Mouse (Mus musculus): Measurements from ENCODE around the gene Maneal.

Gene Maneal

DNA sequence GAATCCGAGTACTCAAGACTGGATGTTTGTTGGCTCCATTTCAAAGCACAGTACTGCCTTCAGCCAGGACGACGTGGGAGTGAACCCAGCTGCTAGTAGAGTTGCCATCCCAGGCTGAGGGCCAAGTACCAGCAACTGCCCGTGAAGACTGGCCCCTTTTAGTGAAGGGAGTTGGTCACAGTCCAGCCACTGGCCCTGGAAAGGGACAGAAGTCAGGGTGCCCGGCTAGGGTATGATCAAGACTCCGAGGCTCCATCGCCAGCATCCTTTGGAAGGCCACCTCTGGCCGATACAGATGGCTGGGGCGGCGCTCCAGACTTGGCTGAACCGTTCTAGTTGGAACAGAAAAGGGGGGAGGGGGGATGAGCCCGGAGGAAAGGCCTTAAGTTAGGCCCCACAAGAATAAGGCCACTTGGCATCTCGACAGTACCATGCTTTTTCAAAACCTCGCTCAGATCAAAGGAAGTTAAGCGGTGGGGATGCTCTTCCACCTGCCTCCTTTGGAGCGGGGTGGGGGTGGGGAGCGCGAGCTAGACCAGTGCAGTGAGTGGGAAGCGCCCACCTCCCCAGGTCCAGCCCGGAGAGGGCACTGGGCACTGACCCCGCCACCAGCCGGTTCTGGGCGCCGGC, 12.2 kb downstream of the Maneal start:
- peak; percentile 47 to 55 for DNase-seq (ENCODE audit: low spot score in 2 of 2)

- DNase-seq (ENCODE audit: low spot score in 2 of 2): peak; percentile 81 to 87
Measured at GRCm38 (mm10) chr4:124847573-124847972, 14.4 kb downstream of the Maneal start.

DNA sequence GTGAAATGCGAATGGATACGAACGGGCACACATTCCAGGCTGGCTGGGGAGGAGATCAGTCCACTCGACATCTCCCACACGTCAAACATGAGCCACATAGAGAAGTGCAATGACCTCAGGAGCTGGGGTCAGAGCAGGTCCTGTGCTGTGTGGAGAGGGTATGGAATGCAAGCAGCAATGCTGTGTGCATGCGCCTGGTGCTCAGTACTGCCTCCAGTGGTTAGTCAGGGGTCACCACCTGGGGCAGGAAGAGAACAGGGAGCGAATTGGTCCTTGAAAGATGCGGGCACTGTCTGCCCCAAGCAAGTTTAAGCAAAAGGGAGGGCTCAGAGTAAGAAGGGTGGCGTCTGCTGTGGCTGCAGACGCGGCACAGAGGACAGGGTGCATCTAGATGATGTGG, 18.5 kb downstream of the Maneal start:
- DNase-seq (ENCODE audit: low spot score in 2 of 2): no peak

GRCm38 (mm10) chr4:124840998-124841397, 21.0 kb downstream of the Maneal start:
- no peak for DNase-seq (ENCODE audit: low spot score in 2 of 2)

GRCm38 (mm10) chr4:124838035-124838700, 23.8 kb downstream of the Maneal start:
- no peak for DNase-seq (ENCODE audit: low spot score in 2 of 2)

GRCm38 (mm10) chr4:124832796-124833195, 29.2 kb downstream of the Maneal start:
- DNase-seq (ENCODE audit: low spot score in 2 of 2): no peak

DNA sequence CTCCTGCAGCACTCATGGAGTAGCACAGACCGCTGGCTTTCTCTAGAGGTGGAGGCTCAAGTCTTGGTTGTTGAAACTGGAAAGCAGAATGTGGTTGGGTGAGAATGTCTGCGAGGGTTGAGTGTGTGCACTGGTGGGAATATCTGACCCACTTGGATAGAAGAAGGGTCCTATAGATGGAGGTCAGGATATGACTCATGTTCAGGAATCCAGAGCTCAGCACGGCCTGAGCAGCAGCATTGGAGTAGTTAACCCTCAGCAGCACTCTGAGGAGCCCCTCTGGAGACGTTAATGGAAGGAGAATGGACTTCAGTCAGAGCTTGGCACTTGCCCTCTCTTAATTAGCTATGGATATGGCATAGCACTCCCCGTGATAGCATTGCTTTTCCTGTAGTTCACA, 32.3 kb downstream of the Maneal start:
- no peak for DNase-seq (ENCODE audit: low spot score in 2 of 2)

DNA sequence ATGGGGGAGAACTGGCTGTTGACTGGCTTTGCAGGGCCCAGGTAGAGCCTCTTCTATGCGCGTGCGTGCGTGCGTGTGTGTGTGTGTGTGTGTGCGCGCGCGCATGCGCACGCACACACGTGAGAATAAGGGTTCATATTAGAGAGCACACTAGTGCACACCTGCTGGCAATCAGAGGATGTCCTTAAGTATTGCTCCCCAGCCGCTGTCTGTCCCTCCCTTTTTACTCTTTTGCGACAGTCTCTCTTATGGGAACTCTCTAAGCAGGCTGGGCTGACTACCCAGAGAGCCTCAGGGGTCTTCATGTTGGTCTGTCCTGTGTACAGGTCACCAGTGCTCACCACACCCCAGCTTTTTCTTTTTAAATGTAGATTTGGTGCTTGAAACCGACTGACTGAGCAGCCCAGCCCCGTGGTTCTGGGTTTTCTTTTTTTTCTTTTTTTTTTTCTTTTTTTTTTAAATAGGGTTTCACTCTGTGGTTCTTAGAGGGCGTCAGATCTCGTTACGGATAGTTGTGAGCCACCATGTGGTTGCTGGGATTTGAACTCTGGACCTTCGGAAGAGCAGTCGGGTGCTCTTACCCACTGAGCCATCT, 36.5 kb downstream of the Maneal start:
- DNase-seq (ENCODE audit: low spot score in 2 of 2): no peak

GRCm38 (mm10) chr4:124824967-124825366, 37.0 kb downstream of the Maneal start:
- DNase-seq (ENCODE audit: low spot score in 2 of 2): no peak

DNA sequence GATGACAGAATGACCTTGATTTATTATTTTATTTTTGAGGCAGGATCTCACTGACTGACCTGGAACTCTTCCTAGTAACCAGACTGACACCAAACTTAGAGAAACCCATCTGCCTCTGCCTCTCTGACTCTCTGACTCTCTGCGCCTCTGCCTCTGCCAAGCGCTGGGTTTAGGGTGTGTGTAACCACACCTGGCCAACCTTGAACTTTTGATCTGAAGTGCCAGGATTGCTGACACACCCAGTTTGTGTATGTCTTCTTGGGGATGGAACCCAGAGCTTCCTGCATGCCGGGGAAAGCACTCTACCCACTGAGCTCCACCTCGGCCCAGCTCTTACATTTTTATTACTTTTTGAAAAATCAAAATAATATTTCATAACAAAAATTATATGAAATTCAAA, 43.1 kb downstream of the Maneal start:
- no peak for DNase-seq (ENCODE audit: low spot score in 2 of 2)

- no peak for DNase-seq (ENCODE audit: low spot score in 2 of 2)
Measured at GRCm38 (mm10) chr4:124817803-124818202, 44.2 kb downstream of the Maneal start.

GRCm38 (mm10) chr4:124815901-124816300, 46.1 kb downstream of the Maneal start:
- no peak for DNase-seq (ENCODE audit: low spot score in 2 of 2)

- DNase-seq (ENCODE audit: low spot score in 2 of 2): peak in 1 of 2 experiments; percentile 30
Measured at GRCm38 (mm10) chr4:124811347-124811975, 50.5 kb downstream of the Maneal start.

GRCm38 (mm10) chr4:124810056-124810455, 51.9 kb downstream of the Maneal start:
- DNase-seq (ENCODE audit: low spot score in 2 of 2): no peak

DNA sequence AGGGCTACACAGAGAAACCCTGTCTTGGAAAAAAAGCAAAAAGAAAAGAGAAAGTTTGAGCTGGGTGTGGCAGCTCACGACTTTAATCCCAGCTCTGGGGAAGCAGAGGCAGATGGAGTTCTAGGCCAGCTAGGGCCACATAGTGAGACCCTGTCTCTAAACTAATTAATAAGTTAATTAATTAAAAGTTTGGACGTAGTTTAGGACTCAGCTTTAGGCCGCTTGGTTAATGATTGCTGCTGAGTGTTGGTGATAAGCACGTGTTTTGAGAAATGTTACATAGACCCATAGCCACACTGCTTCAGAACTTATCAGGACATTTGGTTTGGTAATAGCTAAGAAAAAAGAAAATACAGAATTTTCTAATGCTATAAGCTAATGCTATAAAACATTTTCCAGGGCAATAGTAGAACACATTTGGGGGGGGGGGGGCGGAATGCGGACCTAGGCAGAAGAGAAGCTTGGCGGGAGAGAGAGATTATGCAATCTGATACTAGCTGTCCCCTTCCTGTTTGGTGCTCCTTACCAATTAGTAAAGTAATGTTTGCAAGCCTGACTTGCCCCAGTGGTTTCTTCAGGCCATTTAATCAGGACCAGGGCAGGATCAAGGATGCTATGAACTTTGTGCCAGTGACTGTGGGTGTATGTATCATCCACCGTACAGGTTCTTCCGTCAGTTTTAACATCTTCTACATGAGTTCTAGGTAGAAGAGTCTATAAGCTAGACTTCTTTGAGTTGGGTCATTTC, 52.7 kb downstream of the Maneal start:
- no peak for DNase-seq (ENCODE audit: low spot score in 2 of 2)

DNA sequence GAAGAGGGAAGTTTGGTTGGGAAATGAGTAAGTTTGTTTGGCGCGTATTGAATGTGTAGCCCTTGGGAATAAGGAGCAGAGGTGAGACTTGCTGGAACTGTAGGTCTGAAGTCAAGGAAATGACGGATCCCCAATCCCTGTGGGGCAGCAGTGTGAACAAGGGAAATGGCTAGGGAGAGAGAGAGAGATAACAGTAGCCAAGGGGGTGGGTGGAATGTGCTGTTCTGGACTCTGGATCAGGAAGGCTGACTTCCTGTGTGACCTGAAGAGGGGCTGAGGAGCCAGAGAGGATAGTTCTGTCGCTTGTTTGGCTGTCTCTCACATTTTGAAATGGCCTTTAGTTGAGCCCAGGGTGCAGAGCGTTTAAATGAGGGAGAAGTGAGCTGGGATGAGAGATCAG, 53.5 kb downstream of the Maneal start:
- no peak for DNase-seq (ENCODE audit: low spot score in 2 of 2)
